Mouse (Mus musculus) G1E (cell line): ENCODE measurements at regions not wholly inside any gene's neighbourhood (a gene's known extent, or its start where the extent isn't known, plus 50 kb on each side); places are given as distances from the start of the nearest gene placed in this dataset.

Source experiments
- CTCF ChIP-seq: IDR thresholded peaks from 2 replicates; pipeline ENCODE4 v1.5.1; 2012; ENCODE audit warnings: low read depth, low read length, inconsistent platforms, mixed read lengths
- GATA1 ChIP-seq: IDR thresholded peaks from 2 replicates; pipeline ENCODE4 v1.6.1; 2012; ENCODE audit warnings: borderline replicate concordance, low read length, inconsistent platforms, mixed read lengths
- TAL1 ChIP-seq: conservative IDR thresholded peaks from 2 replicates; pipeline ENCODE4 v1.6.1; 2012; ENCODE audit warnings: low read depth, low read length, inconsistent platforms, mixed read lengths

DNA sequence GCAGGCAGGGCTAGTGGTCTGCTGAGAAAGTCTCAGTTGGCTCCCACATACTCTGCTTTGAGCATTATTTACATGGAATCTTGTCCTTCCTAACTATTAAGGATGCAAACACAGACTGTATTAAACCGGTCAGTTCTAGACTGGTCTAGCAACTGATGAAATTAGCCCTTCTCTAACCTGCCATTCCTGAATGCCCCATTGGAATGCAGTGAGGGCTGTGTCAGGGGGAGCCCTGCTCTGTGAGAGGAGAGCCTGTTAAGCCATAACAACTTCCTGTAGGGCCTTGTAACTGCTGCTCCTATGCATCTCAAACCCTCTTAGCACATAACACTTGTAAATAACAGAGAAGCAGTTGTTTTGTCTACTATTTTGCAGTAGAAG is 114.7 kb upstream of the Peli2 start:
- no peak for TF ChIP-seq CTCF
- no peak for TF ChIP-seq TAL1
- no peak for TF ChIP-seq GATA1
